Mouse (Mus musculus): ENCODE measurements around the gene Sfrp2. TPM values are rescaled to one million over a fixed set of nuclear protein-coding genes. Genes with fewer than 3 reads are reported as not detected.

Gene Sfrp2
- polyA plus RNA-seq (2012; rRNA removed) = 84.9 and 251 TPM in 2 replicates

GRCm38 (mm10) chr3:83765871-83766725, at the start of gene Sfrp2:
Gene Sfrp2 (plus strand): TSS chr3:83766321.

Other genes starting within 250 kb of the Sfrp2 start
- gene Tlr2, start 75.4 kb downstream of the Sfrp2 start, polyA plus RNA-seq (2012; rRNA removed) = 0.82 and 1.8 TPM in 2 replicates

All from central nervous system, embryonic 14 days (tissue).